Mouse (Mus musculus): ENCODE measurements at regions not wholly inside any gene's neighbourhood (a gene's known extent, or its start where the extent isn't known, plus 50 kb on each side); places are given as distances from the start of the nearest gene placed in this dataset.

GRCm38 (mm10) chr4:9218380-9218779 is 979.5 kb upstream of the Car8 start:
- in situ Hi-C loops (cut with MboI, MseI) = no loop called here

GRCm38 (mm10) chr4:9208606-9209005 is 969.8 kb upstream of the Car8 start:
- in situ Hi-C loops (cut with MboI, MseI) = no loop called here

- in situ Hi-C loops (cut with MboI, MseI) = no loop called here
These were observed 961.2 kb upstream of the Car8 start for GRCm38 (mm10) chr4:9200012-9200411.

- in situ Hi-C loops (cut with MboI, MseI) = no loop called here
These were observed 957.6 kb upstream of the Car8 start for GRCm38 (mm10) chr4:9196435-9196834.

- in situ Hi-C loops (cut with MboI, MseI) = no loop called here
These were observed 954.3 kb upstream of the Car8 start for GRCm38 (mm10) chr4:9193121-9193520.

GRCm38 (mm10) chr4:9185156-9185875 is 946.5 kb upstream of the Car8 start:
- in situ Hi-C loops (cut with MboI, MseI) = no loop called here

- in situ Hi-C loops (cut with MboI, MseI) = no loop called here
These were observed 945.7 kb upstream of the Car8 start for GRCm38 (mm10) chr4:9184451-9185121.

- in situ Hi-C loops (cut with MboI, MseI) = no loop called here
These were observed 935.5 kb upstream of the Car8 start for GRCm38 (mm10) chr4:9174365-9174764.

GRCm38 (mm10) chr4:9162374-9162773 is 923.5 kb upstream of the Car8 start:
- in situ Hi-C loops (cut with MboI, MseI) = no loop called here

- in situ Hi-C loops (cut with MboI, MseI) = no loop called here
These were observed 922.9 kb upstream of the Car8 start for GRCm38 (mm10) chr4:9161814-9162133.

- in situ Hi-C loops (cut with MboI, MseI) = no loop called here
These were observed 922.4 kb upstream of the Car8 start for GRCm38 (mm10) chr4:9161068-9161813.

GRCm38 (mm10) chr4:9147732-9148131 is 908.9 kb upstream of the Car8 start:
- in situ Hi-C loops (cut with MboI, MseI) = loop anchor here (25.0 kb wide), 1 partner anchor 615 kb away; no protein-coding TSS in a partner anchor

- in situ Hi-C loops (cut with MboI, MseI) = loop anchor here (25.0 kb wide), 1 partner anchor 618 kb away; no protein-coding TSS in a partner anchor
These were observed 905.7 kb upstream of the Car8 start for GRCm38 (mm10) chr4:9144226-9145215.

- in situ Hi-C loops (cut with MboI, MseI) = loop anchor here (25.0 kb wide), 1 partner anchor 619 kb away; no protein-coding TSS in a partner anchor
These were observed 904.2 kb upstream of the Car8 start for GRCm38 (mm10) chr4:9143087-9143486.

- in situ Hi-C loops (cut with MboI, MseI) = loop anchor here (25.0 kb wide), 1 partner anchor 620 kb away; no protein-coding TSS in a partner anchor
These were observed 903.3 kb upstream of the Car8 start for GRCm38 (mm10) chr4:9141946-9142683.

GRCm38 (mm10) chr4:9140691-9141090 is 901.9 kb upstream of the Car8 start:
- in situ Hi-C loops (cut with MboI, MseI) = loop anchor here (25.0 kb wide), 1 partner anchor 622 kb away; no protein-coding TSS in a partner anchor

- in situ Hi-C loops (cut with MboI, MseI) = loop anchor here (5.0 to 25.0 kb wide), 3 partner anchors 321 to 626 kb away; no protein-coding TSS in a partner anchor
These were observed 897.8 kb upstream of the Car8 start for GRCm38 (mm10) chr4:9136657-9137056.

- in situ Hi-C loops (cut with MboI, MseI) = loop anchor here (5.0 to 25.0 kb wide), 3 partner anchors 321 to 626 kb away; no protein-coding TSS in a partner anchor
These were observed 897.3 kb upstream of the Car8 start for GRCm38 (mm10) chr4:9136188-9136569.

- in situ Hi-C loops (cut with MboI, MseI) = loop anchor here (5.0 to 25.0 kb wide), 3 partner anchors 322 to 627 kb away; no protein-coding TSS in a partner anchor
These were observed 896.8 kb upstream of the Car8 start for GRCm38 (mm10) chr4:9135481-9136187.

Measured in T-helper 2 cell (primary cell).